Mouse (Mus musculus) G1E (cell line): ENCODE data around the gene Ankrd52.

Experiments
- CTCF ChIP-seq: IDR thresholded peaks from 2 replicates; pipeline ENCODE4 v1.5.1; 2012; ENCODE audit warnings: low read depth, low read length, inconsistent platforms, mixed read lengths
- GATA1 ChIP-seq: IDR thresholded peaks from 2 replicates; pipeline ENCODE4 v1.6.1; 2012; ENCODE audit warnings: borderline replicate concordance, low read length, inconsistent platforms, mixed read lengths
- GATA2 ChIP-seq: IDR thresholded peaks from 2 replicates; pipeline ENCODE4 v1.6.1; 2012; ENCODE audit warnings: low read depth, low read length, inconsistent platforms, borderline replicate concordance
- POLR2AphosphoS5 ChIP-seq: IDR thresholded peaks from 2 replicates; pipeline ENCODE4 v1.6.1; 2012; ENCODE audit warnings: low read depth, low read length, inconsistent platforms; ENCODE audit not compliant: insufficient replicate concordance
- TAL1 ChIP-seq: conservative IDR thresholded peaks from 2 replicates; pipeline ENCODE4 v1.6.1; 2012; ENCODE audit warnings: low read depth, low read length, inconsistent platforms, mixed read lengths

DNA sequence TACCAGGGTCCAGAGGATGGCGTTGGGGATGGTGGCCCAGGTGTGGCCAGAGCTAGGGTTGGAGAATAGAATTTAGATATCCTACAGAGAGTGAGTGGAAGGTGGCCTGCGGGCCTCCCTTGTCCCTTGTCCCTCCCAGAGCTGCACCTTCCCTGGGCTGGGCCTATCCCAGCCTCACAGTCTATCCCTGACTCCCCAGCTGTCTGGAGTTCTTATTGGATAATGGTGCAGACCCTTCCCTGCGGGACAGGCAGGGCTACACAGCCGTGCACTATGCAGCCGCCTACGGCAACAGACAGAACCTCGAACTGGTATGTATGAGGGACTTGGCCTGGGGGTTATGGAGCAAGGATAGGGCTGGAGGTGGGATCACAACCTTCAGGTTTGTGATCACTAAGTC lies 9.0 kb downstream of the Ankrd52 start:
- TF ChIP-seq CTCF = no peak
- no peak for TF ChIP-seq GATA2
- TF ChIP-seq POLR2AphosphoS5 = no peak
- no peak for TF ChIP-seq GATA1
- TF ChIP-seq TAL1 = no peak
